Comparison of ENCODE assay signal across 10 mouse cellular contexts in genomic region chr11:35856359-35857040, GRCm38 (mm10). TPM values are rescaled to one million over a fixed set of nuclear protein-coding genes. Genes with fewer than 3 reads are reported as not detected.
DNase-seq lines count a peak whose midpoint lies in the region; ATAC-seq and TF ChIP-seq lines count a peak whose summit lies in the region.
"Had no signal": no experiment of that assay in that cellular context is flagged by ENCODE, and none has a peak within 500 bp of the region (broad histone marks: within the 10 kb centered on the region; RNA-seq: fewer than 3 reads in every experiment).

No protein-coding gene starts in this region.

- H3K27me3 ChIP-seq in forebrain, embryonic 11.5 days (ENCODE audit: control insufficient read depth, insufficient read depth, low read length) = no peaks in the 10 kb centered on the region
- H3K27me3 ChIP-seq in midbrain, postnatal 0 days (ENCODE audit: insufficient read depth, low read length) = no peaks in the 10 kb centered on the region
- H3K27me3 ChIP-seq in intestine, postnatal 0 days (replicated peaks; ENCODE audit: control insufficient read depth, insufficient read depth, low read length) = no peaks in the 10 kb centered on the region

- H3K4me1 ChIP-seq in forebrain, embryonic 11.5 days (replicated peaks; ENCODE audit: control insufficient read depth, insufficient read depth, low read length) = peaks cover 25% of the 10 kb centered on the region
- peaks cover 12% of the 10 kb centered on the region; the same call in 1 of the 2 replicates for H3K4me1 ChIP-seq in midbrain, postnatal 0 days (ENCODE audit: insufficient read depth, low read length)
- no peaks in the 10 kb centered on the region for H3K4me1 ChIP-seq in intestine, postnatal 0 days (replicated peaks; ENCODE audit: control insufficient read depth, insufficient read depth, low read length)

- no peaks in the 10 kb centered on the region for H3K9me3 ChIP-seq in forebrain, embryonic 11.5 days (ENCODE audit: control insufficient read depth, low read length)
- no peaks in the 10 kb centered on the region for H3K9me3 ChIP-seq in midbrain, postnatal 0 days (ENCODE audit: low read length)
- no peaks in the 10 kb centered on the region for H3K9me3 ChIP-seq in intestine, postnatal 0 days (ENCODE audit: control insufficient read depth)
- H3K9me3 ChIP-seq: heart, embryonic 10.5 days had no signal

- peak; percentile 89 for ATAC-seq in forebrain, embryonic 11.5 days (replicated peaks; ENCODE audit: low FRiP score)
- ATAC-seq in midbrain, postnatal 0 days (ENCODE audit: low FRiP score) = peak; percentile 87
- no peak for ATAC-seq in intestine, postnatal 0 days

- no peak for TF ChIP-seq CTCF in midbrain, postnatal 0 days (IDR thresholded peaks at IDR 0.05)
- TF ChIP-seq CTCF in intestine, postnatal 0 days (IDR thresholded peaks at IDR 0.05; ENCODE audit: low read depth) = no peak

- H3K27ac ChIP-seq in forebrain, embryonic 11.5 days (ENCODE audit: low read depth, low read length) = peak overlapping the region; percentile 91
- H3K27ac ChIP-seq in midbrain, postnatal 0 days (ENCODE audit: low read depth, low read length) = peak overlapping the region; percentile 76
- H3K27ac ChIP-seq in intestine, postnatal 0 days (ENCODE audit: low read depth, low read length) = no peak overlapping the region
- H3K27ac ChIP-seq: heart, embryonic 10.5 days; liver, embryonic 14.5 days had no signal

- WGBS in forebrain, embryonic 11.5 days = 18% methylated on average over 11 of the region's 11 CpGs
- WGBS in midbrain, postnatal 0 days = 15% methylated on average over 11 of the region's 11 CpGs
- 72% methylated on average over 11 of the region's 11 CpGs for WGBS in intestine, postnatal 0 days

- H3K4me3 ChIP-seq in forebrain, embryonic 11.5 days (ENCODE audit: low read depth, low read length) = no peak overlapping the region
- H3K4me3 ChIP-seq in midbrain, postnatal 0 days (ENCODE audit: low read depth, low read length) = no peak overlapping the region
- H3K4me3 ChIP-seq in intestine, postnatal 0 days (ENCODE audit: low read depth, low read length) = no peak overlapping the region
- H3K4me3 ChIP-seq: heart, embryonic 10.5 days had no signal

- peak; percentile 84 for DNase-seq in brain, embryonic 18.5 days (ENCODE audit: low read depth, low spot score)
- peak; percentile 90 for DNase-seq in forebrain, embryonic 11.5 days (ENCODE audit: low spot score)
- peak; percentile 58 to 74 for DNase-seq in layer of hippocampus, adult 8-10 months (ENCODE audit: low spot score in 2 of 2)
- peak; percentile 94 for DNase-seq in midbrain, postnatal 0 days (ENCODE audit: low spot score)
- DNase-seq in thymus, adult 18-20 months = no peak
- no peak for DNase-seq in kidney, adult 11 months
- no peak for DNase-seq in cerebellum, adult 11-12 months

- H3K36me3 ChIP-seq in forebrain, embryonic 11.5 days (ENCODE audit: control insufficient read depth, insufficient read depth, low read length) = no peaks in the 10 kb centered on the region
- peaks cover 6% of the 10 kb centered on the region; the same call in 1 of the 2 replicates for H3K36me3 ChIP-seq in midbrain, postnatal 0 days (ENCODE audit: insufficient read depth, low read length)
- peaks cover 24% of the 10 kb centered on the region for H3K36me3 ChIP-seq in intestine, postnatal 0 days (ENCODE audit: control insufficient read depth, insufficient read depth)

- H3K4me2 ChIP-seq in forebrain, embryonic 11.5 days (ENCODE audit: low read depth, low read length, severe bottlenecking) = 0 out of 2 replicates have a peak overlapping the region, but pooled peaks have one; percentile 24
- H3K4me2 ChIP-seq in midbrain, postnatal 0 days (ENCODE audit: low read depth, low read length, poor library complexity, severe bottlenecking) = no peak overlapping the region
- no peak overlapping the region for H3K4me2 ChIP-seq in intestine, postnatal 0 days (replicated peaks; ENCODE audit: low read depth)

- peak overlapping the region; percentile 47 for H3K9ac ChIP-seq in forebrain, embryonic 11.5 days (ENCODE audit: low read length)
- no peak overlapping the region for H3K9ac ChIP-seq in midbrain, postnatal 0 days (replicated peaks; ENCODE audit: low read length, poor library complexity, severe bottlenecking)
- H3K9ac ChIP-seq in intestine, postnatal 0 days (ENCODE audit: low read depth, low read length) = no peak overlapping the region
- H3K9ac ChIP-seq: liver, embryonic 14.5 days had no signal

RNA-seq across cellular contexts. Expression of gene Rars, which starts 22.2 kb away (rescaled TPM):
- polyA plus RNA-seq in forebrain, embryonic 11.5 days (2014; fragmentation: Nextera tagmentation; extraction: Ambion mirVana) = 107 and 110 TPM in 2 replicates
- 10 to 100 TPM; 44.6 to 56.6 (median 51.4) TPM for total RNA-seq in layer of hippocampus, adult 8-10 months (2022)
- 41.3 and 45.8 TPM in 2 replicates for total RNA-seq in midbrain, postnatal 0 days (2014; rRNA removed)
- polyA plus RNA-seq in midbrain, postnatal 0 days (2015; fragmentation: Nextera tagmentation; extraction: Ambion mirVana) = 61.9 and 66.2 TPM in 2 replicates
- 82.3 and 82.7 TPM in 2 replicates for polyA plus RNA-seq in intestine, postnatal 0 days (2015; fragmentation: Nextera tagmentation; extraction: Ambion mirVana)

RNA-seq across cellular contexts. Expression of gene Fbll1, which starts 57.8 kb away (rescaled TPM):
- 2.1 and 2.3 TPM in 2 replicates for polyA plus RNA-seq in forebrain, embryonic 11.5 days (2014; fragmentation: Nextera tagmentation; extraction: Ambion mirVana)
- total RNA-seq in layer of hippocampus, adult 8-10 months (2022) = 10 to 100 TPM; 37.1 to 42.2 (median 41.1) TPM
- 57.1 and 75.5 TPM in 2 replicates for total RNA-seq in midbrain, postnatal 0 days (2014; rRNA removed)
- 31.0 and 34.6 TPM in 2 replicates for polyA plus RNA-seq in midbrain, postnatal 0 days (2015; fragmentation: Nextera tagmentation; extraction: Ambion mirVana)
- polyA plus RNA-seq in intestine, postnatal 0 days (2015; fragmentation: Nextera tagmentation; extraction: Ambion mirVana) = 0.58 and 0.69 TPM in 2 replicates
- polyA plus RNA-seq: heart, embryonic 10.5 days; liver, embryonic 14.5 days had no signal

Comparison
In these comparisons a context has a peak if more than half of its experiments do, and no peak if none do; other contexts are left out.
1. DNase-seq: peak in brain, embryonic 18.5 days (single experiment), forebrain, embryonic 11.5 days (single experiment), layer of hippocampus, adult 8-10 months (2 of 2) and midbrain, postnatal 0 days (single experiment); none in thymus, adult 18-20 months (0 of 2), kidney, adult 11 months (single experiment) and cerebellum, adult 11-12 months (single experiment).